Mouse (Mus musculus) hematopoietic stem cell, adult 5-6 weeks (primary cell): ENCODE measurements around the gene Hmgcll1. TPM values are rescaled to one million over a fixed set of nuclear protein-coding genes. Genes with fewer than 3 reads are reported as not detected.
A peak's percentile ranks its signal among the peaks of the same experiment; 100 is the strongest.

ENCODE experiments used
- ATAC-seq, 2 experiments: fragments of 125-278 bp in 1 of 2; replicated peaks in 1 of 2; 2 replicates each; pipeline ENCODE4 v1.8.0; 2016 to 2017; ENCODE audit warnings: inconsistent platforms in 2 of 2, mild to moderate bottlenecking in 2 of 2, moderate number of reproducible peaks in 2 of 2, low read depth in 1 of 2, moderate TSS enrichment in 1 of 2; ENCODE audit not compliant: low FRiP score in 2 of 2, poor library complexity in 2 of 2, severe bottlenecking in 2 of 2, insufficient read depth in 1 of 2, low TSS enrichment in 1 of 2
- total RNA-seq: library from RNA; stranded (forward); fragments of 172-1452, 232-1000 nt; gene quantifications from 2 replicates; pipeline ENCODE4 v1.2.3, GENCODE M21; 2017

Gene Hmgcll1
- total RNA-seq: not detected in 2 replicates

DNA sequence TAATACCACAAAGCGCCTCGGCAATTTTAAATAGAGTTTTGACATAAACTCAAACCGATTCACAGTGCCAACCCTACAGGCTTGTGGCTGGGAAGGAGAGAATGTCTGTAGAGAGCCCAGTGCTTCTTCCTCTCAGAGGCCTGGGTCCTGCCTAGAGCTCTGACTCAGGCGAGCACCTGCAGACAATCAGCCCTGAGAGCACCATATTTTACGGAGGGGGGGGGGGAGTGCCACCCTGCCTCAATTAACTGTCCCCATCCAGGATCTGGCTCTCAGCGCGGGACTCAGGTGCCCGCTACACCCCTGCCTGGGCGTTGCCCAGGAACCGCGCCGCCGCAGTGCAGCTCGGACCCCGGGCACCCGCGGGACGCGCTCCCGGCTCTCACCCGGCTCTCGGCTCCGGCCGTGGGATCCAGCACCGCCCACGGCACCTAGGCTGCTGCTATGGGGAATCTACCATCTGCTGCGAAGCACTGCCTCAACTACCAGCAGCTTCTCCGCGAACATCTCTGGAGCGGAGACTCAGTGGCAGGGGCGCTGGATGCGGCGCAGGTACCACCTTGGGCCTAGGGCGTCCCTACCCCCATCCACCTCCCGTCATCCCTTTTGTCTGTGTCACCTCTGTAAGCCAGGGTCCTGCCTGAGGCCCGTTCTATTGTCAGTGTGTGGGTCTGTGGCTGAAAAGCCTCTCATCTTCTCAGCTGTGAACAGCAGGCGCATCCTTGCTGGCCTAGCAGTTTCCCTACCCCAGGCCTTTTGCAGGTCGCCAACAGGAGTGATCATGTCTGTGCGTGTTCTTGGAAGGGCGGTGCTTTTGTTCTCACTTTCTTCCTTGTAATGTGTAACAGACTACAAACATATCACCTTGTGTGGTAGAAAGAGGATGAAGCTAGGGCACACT lies at the start of gene Hmgcll1:
TSS of gene Hmgcll1 (plus strand) at position 225 of the 901 bp plus-strand sequence.
- ATAC-seq: peak in 1 of 2 experiments; percentile 36; a peak in 2 of 4 replicates

GRCm38 (mm10) chr9:75980097-75980496 lies 34.6 kb upstream of the Hmgcll1 start:
- ATAC-seq: no peak

DNA sequence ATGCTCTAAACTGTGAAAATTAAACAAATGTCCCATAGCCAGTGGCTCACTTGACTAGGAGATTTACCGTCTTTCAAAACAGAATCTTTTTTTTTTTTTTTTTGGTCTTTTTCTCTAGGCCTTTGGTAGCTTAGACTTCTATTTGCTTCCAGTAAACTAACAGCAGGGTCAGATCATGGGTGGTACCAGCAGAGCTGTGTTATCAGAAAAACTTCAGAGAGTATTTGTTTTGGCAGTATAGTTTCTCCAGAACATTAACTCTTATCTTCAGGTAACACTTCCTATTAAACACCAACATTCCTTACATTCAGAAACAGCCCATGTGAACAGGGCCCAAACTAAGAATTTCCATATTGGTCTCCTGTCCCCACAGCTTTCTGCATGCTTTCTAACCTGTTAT lies 33.5 kb upstream of the Hmgcll1 start:
- no peak for ATAC-seq

DNA sequence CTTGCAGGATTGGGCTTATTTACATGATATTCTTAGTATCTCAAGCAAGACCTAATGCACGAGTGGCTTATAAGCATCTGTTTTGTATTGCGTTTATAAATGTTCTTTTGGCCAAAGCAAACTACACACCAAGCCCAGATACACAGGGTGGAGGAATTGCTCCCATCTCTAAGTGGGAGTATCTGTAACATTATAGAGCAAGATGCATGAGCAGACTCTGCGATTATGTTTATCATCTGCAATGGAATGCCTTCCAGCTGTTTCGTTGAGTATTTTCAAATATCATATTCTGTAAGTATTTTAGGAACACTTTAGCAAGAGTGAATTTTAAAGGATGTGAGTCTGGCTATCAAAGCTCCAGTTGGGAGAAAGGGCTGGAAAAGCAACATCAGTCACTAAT lies 25.2 kb upstream of the Hmgcll1 start:
- no peak for ATAC-seq

- ATAC-seq: no peak
Measured at GRCm38 (mm10) chr9:75998791-75999350, 15.8 kb upstream of the Hmgcll1 start.

GRCm38 (mm10) chr9:76000876-76001858 lies 13.5 kb upstream of the Hmgcll1 start:
- no peak for ATAC-seq

DNA sequence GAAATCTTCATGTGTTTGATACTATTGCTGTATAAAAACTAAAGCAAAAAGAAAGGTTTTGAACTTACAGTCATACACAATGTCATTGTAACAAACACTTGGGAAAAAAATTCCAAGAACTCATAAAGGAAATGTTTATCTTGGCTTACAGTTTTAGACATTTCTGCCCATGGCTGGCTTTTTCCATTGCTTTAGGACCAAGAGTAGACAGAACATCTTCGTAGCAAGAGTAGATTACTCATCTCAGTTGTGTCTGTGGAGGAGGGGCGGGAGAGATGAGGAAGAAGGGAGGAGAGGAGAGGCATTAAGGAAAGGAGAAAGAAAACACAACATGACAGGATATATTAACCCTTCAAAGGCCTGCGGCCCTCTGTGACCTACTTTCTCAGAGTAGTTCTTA lies 11.6 kb upstream of the Hmgcll1 start:
- no peak for ATAC-seq

GRCm38 (mm10) chr9:76003637-76004036 lies 11.0 kb upstream of the Hmgcll1 start:
- ATAC-seq: no peak

DNA sequence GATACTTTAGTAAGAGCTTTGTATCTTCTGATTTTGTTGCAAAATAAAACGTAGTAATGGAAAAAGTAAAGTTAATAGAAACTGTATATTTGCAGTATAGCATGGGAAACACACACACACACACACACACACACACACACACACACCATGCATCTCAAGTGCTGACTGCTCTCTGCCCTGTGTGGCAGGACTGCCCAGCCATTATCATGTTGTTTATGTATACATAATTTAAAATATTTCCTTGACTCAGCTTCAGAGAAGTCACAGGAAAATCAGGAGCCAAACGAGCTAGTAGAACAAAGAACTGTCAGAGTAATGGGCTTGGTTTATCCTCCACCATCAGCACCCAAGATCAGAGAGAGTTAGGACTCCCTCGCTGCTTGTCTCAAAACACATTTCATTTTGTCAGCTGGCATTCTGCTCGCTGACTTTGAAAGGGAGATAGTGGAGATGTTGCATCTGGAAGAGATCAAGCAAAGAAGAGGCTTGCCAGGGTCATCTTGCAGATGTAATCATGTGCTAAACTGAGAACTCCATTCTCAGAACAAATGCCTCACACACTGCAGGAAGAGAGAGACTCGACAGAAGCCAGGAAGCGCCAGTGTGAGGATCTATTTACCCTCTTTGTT lies 7.2 kb upstream of the Hmgcll1 start:
- ATAC-seq: no peak

GRCm38 (mm10) chr9:76013789-76014188 lies 866 bp upstream of the Hmgcll1 start:
- ATAC-seq: no peak

DNA sequence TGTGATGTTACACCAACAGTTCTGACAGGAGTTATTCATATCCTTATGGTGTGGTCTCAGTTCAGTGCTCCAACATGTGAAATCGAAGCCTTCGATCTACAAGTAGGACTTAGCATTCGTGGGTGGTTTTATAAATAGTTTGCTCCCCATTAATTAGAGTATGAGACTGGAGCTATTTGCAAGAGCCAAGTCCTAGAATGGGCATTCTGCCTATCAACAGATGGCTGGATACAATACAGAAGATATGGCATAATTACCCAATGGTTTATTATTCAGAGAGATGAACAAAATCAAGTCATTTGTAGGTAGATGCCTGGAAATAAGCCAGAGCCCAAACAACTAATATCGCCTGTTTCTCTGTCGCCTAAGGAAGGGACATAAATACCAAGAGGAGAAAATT lies 1.3 kb downstream of the Hmgcll1 start:
- ATAC-seq: no peak

DNA sequence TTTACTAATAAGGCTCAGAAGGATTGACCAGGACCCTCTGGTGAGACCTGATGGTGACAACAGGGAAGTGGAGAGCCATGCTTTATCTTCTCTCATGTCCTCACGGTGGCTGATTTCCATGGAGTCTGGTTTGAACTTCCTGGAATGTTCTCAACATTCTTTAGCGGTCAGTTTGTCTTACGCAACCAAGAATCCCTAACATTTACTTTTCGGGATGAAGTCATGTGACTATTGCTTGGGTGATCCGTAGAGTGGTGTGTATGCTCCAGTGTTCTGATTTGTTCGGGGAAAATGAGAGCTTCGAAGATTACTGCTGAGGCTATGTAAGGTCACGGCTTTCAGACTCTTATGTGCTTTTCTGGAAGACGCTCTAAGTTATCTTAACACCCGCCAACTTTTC lies 1.9 kb downstream of the Hmgcll1 start:
- ATAC-seq: no peak

DNA sequence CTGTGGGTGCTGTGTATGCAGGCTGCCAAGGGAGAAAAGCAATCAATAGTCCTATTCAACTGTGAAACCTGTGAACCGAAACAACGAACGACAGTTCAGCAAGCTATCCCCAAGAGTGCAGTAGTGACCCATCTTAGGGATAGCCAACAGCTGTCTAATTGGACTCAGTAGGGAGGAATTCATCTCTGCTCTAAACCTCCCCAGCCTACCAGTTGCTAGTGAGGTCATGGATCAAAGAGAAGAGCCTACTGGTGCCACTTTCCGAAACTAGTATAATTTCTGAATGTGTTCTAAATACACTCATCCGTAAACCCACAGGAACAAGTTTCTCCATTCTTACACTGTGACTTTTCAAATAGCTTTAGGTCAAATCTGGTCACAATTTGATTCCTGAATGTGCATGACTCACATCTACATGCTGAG lies 8.9 kb downstream of the Hmgcll1 start:
- ATAC-seq: no peak

DNA sequence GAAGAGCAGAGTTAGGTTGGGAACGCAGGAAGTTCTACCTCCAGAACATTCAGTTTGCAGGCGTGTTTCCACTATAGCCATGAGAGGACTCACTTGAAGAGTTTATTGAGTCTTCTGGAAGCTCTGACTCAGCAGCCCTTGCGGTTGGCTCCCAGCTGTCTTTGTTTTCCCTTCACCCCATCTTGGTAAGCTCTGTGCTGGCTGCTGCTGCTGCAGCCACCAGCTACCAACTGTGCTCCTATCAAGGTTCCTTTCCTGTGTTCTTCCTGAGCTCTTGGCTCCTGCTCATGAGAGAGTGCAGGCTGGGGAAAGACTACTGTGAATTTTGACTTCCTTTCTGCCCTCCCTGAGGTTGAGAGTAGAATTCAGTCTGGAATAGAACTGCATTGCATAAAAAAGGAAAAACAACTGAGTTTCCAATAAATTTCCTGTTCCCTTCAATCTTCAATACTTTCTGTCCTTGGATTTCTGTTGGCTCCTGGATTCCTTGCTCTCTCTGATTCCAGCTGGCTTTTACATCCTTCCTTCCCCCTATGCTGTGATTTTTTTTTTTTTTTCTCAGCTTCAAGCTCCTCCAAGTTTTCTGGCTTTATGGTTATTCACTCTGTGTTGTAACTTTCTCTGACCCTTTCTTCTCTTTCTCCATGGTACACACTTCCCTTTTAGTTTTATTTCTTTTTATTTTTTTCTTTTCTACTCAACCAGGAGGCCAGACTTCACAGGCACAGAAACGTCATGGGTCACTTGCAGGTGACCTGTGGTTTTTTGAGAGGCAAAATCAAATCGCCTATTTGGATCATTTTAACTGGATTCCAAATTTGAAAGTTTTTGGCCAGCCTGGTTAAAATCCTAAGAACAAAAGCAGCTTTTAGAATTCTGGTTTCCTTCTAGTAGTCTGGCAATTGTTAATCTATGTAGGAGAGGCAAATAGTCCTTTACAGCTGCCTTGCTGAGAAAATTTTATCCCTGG lies 9.9 kb downstream of the Hmgcll1 start:
- peak; percentile 37 to 71; a peak in 2 of 4 replicates for ATAC-seq

GRCm38 (mm10) chr9:76029471-76030199 lies 15.0 kb downstream of the Hmgcll1 start:
- ATAC-seq: no peak

DNA sequence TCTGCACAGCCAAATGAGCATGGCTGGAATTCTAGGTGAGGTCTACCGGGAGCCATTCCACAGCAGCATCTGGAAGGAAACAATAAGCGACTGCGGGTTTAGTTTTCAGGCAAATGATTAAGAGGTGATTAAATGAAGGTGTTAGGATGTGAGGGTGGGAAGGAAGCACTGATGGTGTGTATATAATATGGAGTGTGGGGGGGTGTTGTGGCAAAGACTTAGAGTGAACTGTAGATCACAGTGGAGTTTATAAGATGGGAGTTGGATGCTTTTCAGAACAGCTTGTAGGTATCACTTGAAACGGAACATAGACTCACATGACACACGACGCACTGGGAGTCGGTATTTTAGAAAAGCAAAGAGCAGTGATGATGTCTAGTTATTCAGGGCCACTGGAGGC lies 20.4 kb downstream of the Hmgcll1 start:
- no peak for ATAC-seq
